Mouse (Mus musculus): Measurements from ENCODE around the gene Coil.

The Coil gene

GRCm38 (mm10) chr11:88970202-88970732 lies at the start of gene Coil:
Gene Coil, plus strand, starts transcription at chr11:88970252.
- DNase-seq (ENCODE audit: low spot score), result no peak

GRCm38 (mm10) chr11:88926566-88926965 lies 43.5 kb upstream of the Coil start:
- DNase-seq (ENCODE audit: low spot score), result no peak

DNA sequence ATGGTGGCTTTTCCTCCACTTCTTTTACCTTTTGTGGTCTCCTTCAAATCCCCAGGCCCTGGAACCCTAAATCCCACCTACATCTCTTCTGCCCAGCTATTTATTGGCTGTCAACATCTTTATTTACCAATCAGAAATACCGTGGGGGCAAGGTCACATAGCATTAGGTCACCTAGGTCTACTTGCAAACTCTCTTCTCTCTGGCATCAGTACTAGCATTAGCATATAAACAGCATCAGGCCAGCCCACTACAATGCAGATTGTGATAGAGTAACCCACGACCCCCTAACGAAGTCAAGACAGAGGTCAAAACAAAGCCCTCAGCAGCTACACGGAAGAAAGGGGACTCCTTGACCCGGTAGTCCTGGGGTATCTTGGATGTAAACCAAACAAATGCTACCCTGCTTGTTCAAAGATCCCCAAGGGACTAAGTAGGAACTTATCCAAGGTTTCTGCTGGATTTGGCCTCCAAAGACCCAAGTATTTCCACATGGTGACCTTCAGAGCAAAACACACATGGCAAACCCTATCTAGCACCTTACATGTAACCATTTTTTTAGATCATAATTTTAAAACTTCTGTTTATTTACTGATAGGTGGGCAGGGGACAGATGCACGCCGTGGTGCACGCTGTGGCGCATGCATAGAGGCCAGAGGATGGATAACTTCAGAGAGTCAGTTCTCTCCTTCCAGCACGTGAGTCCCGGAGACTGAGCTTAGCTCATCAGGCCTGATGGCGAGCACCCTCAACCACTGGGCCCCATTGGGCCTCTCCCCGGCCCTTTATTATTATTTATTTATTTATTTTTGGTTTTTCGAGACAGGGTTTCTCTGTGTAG lies 38.1 kb upstream of the Coil start:
- no peak for DNase-seq (ENCODE audit: low spot score)

DNA sequence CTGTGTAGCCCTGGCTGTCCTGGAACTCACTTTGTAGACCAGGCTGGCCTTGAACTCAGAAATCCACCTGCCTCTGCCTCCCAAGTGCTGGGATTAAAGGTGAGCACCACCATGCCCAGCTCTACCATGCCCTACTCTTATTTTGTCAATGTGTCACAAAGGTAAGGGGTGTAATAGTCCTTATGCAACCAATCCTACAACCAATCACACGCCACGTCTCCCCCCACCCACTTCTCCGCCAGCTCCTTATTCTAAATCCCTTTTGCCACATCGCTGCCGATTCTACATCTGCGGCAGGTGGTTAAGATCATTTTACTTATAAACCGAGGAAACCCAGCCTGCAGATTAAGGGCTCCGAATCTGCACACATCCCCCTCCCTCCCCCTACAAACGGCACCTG lies 37.0 kb upstream of the Coil start:
- no peak for DNase-seq (ENCODE audit: low spot score)

DNA sequence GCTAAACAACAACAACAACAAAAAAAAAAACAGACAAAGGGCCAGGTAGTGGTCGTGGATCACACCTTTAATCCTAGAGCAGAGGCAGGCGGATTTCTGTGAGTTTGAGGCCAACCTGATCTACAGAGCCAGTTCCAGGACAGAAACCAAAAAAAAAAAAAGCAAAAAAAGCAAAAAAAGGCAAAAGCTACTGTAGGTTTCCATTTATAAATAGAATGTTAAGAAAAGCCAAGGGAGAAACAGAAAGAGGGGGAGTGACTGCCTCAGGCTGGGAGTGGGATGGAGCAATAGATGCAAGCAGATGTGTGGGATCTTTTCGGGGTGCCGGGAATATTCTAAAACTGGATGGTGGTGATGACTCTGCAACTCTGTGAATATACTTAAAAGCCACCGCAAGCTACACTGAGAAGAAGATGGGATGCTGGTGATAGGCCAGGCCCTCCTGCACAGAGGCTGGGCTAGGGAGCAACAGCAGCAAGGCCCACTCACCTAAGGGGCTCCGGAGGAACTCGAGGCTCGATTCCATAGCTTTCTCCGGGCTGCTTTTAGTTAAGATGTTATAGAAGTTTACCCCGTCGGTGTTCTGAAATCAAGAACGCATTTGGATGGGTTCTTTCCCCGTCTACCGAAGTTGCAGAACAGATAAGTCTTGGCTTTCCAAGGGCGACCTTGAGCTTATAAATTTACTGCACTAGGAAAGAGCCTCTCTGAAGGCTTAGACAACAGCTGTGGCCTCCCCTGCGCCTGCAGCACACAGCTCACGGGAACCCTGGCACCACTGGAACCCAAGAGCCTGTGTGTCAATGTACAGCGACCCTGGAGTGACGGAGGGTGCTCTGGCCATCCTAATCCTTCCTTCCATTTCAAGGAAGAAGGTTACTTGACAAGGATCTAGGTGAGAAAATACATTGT lies 35.7 kb upstream of the Coil start:
- DNase-seq (ENCODE audit: low spot score), result no peak

GRCm38 (mm10) chr11:88937886-88938285 lies 32.2 kb upstream of the Coil start:
- DNase-seq (ENCODE audit: low spot score), result no peak

- DNase-seq (ENCODE audit: low spot score), result no peak
Observed at GRCm38 (mm10) chr11:88938770-88939169, 31.3 kb upstream of the Coil start.

DNA sequence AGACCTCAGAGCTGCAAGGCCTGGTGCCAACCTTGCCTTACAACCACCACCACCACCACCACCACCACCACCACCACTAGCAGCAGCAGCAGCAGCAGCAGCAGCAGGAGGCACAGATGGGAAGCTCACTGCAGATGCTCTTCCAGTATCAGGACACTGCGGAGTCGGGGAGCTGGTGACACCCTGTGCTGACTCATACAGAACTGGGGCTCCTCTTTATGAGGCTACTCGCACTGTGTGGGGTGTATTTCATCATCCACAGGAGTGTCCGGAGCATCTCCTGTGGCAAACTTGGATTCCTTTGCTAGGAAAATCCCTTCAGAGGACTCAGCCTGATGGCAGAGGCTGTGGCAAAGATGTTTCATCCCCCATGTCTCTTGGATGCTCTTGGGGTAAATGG lies 30.4 kb upstream of the Coil start:
- no peak for DNase-seq (ENCODE audit: low spot score)

- DNase-seq (ENCODE audit: low spot score), result no peak
Observed at GRCm38 (mm10) chr11:88941489-88941888, 28.6 kb upstream of the Coil start.

- no peak for DNase-seq (ENCODE audit: low spot score)
Observed at GRCm38 (mm10) chr11:88945971-88946585, 24.0 kb upstream of the Coil start.

- DNase-seq (ENCODE audit: low spot score), result no peak
Observed at GRCm38 (mm10) chr11:88948896-88949295, 21.2 kb upstream of the Coil start.

DNA sequence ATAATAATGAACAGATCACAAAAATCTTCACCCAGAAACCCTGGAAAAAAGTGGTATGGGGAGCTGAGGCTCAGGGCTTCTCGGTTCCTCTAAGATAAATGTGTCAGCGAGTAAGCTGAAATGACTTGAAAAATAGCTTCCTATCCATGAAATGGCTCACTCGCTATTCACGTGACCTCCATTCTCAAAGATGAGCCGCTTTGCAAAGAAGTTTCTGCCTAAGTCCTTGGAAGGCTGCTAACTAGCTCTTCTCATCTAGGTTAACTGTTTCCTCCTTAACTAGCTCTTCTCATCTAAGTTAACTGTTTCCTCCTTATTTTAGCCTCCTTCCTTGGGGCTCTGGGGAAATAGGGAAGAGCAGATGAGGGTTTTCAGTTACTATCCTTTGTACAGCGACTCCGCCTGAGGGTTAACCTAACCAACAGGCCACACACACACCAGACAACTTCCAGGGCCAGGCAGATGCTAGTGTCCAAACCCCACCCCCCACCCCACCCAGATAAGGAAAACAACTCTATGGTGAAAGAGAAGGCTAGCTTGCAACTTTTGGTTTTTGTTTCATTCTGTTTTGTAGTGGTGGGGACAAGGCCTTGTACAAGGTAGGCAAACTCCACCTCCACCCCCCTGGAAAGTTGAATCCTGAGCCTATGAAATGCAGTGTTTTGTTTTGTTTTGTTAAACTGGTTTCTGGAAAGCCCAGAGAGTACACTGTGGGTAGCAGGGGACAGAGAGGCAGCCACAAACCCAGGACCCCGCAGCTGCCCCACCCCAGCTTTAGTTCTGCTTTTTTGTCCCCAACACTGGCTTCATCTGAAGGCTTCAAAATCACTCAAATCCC lies 20.0 kb upstream of the Coil start:
- no peak for DNase-seq (ENCODE audit: low spot score)

GRCm38 (mm10) chr11:88950640-88951250 lies 19.3 kb upstream of the Coil start:
- no peak for DNase-seq (ENCODE audit: low spot score)

DNA sequence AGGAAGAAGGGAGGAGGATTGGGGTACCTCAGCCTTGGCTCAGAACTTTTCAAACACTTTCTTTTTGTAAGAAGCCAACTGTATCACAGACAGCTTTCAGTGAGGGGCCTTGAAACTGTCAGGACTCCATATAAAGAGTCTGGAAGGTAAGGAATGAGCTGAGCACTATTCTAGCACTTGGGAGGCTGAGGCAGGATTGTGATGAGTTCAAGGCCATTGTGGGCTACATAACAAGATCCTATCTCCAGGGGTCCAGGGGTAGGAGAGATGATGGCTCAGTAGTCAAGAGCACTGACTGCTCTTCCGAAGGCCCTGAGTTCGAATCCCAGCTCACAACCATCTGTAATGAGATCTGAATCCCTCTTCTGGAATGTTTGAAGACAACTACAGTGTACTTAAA lies 18.5 kb upstream of the Coil start:
- no peak for DNase-seq (ENCODE audit: low spot score)

GRCm38 (mm10) chr11:88952117-88952516 lies 17.9 kb upstream of the Coil start:
- DNase-seq (ENCODE audit: low spot score), result no peak

GRCm38 (mm10) chr11:88953582-88953981 lies 16.5 kb upstream of the Coil start:
- DNase-seq (ENCODE audit: low spot score), result no peak

- no peak for DNase-seq (ENCODE audit: low spot score)
Observed at GRCm38 (mm10) chr11:88954803-88955202, 15.2 kb upstream of the Coil start.

DNA sequence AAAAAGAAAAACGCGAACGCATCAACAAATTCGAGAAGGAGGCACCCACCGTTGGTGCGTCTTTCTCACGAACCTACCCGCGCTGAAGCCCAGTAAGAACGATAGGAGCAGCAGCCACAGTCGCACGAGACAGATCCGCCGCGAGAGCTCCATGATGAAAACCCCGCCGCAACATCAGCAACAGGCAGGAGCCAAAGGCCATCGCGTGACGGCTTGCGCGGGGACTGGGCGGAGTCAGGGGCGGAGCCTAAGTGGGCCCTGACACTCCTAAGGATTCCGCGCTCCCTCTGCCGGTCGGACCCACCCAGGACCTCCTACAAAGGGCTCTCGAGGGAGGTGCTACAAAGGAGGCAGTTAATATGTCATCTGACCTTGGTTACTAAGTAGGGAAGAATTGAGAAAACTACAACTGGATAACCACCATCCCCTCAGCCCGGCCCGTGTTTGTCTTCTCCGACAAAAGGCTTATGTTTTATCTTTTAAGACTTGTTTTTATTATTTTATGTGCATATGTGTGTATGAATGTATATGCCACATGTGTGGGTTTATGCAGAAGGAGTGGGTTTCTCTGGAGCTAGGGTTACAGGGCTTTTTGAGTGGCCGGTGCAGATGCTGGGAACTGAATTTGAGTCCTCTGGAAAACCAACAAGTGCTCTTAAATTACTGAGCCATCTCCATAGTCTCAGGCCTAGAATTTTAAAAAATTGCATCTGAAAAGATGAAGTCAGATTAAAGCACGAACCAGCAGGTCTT lies 14.7 kb upstream of the Coil start, which contains the start of gene Scpep1:
Scpep1 (minus strand) TSS at position 249 of the 753 bp plus-strand sequence.
- peak; percentile 94 for DNase-seq (ENCODE audit: low spot score)

GRCm38 (mm10) chr11:88958851-88959250 lies 11.2 kb upstream of the Coil start:
- DNase-seq (ENCODE audit: low spot score), result no peak

DNA sequence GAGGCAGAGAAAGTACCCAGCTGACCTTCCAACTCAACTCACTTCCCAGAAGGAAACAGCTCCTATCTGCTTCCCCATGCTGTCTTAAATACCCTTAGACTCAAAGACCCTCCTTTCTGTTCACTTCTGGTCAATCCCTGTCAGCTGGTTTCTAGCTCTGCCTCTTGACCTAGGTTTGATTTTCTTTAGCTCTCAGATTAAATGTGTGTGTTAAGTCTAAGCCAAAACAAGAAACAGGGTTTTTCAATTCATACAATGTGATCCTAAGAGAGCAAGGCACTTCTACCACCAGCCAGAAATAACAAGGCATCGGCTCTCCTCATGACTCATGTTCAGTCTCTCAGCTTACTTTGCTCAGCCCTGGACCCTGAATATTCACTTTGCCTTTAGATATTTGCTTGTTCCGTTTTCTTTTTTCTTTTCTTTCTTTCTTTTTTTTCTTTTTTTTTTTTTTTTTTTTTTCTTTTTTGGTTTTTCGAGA lies 3.1 kb upstream of the Coil start, which contains the start of gene Elobl:
Elobl (minus strand) TSS at position 51 of the 481 bp plus-strand sequence.
- no peak for DNase-seq (ENCODE audit: low spot score)
